Mouse (Mus musculus) limb, embryonic 10.5 days (tissue): Measurements from ENCODE around the gene Itfg2. TPM values are rescaled to one million over a fixed set of nuclear protein-coding genes. Genes with fewer than 3 reads are reported as not detected.
A peak's percentile ranks its signal among the peaks of the same experiment; 100 is the strongest.

Experiments used
- DNase-seq: peaks from one replicate; pipeline ENCODE4 v3.0.0-alpha.2; 2017; ENCODE audit warnings: low spot score
- H3K27ac ChIP-seq: fragments of 300-500 bp; sonication (generic); 2 replicates; pipeline ENCODE4 v1.5.1; 2016; ENCODE audit warnings: mild to moderate bottlenecking
- H3K27me3 ChIP-seq: fragments of 300-500 bp; sonication (generic); 2 replicates; pipeline ENCODE4 v1.6.1; 2016; ENCODE audit warnings: low read depth, mild to moderate bottlenecking; ENCODE audit not compliant: poor library complexity, severe bottlenecking
- H3K36me3 ChIP-seq: fragments of 300-500 bp; sonication (generic); 2 replicates; pipeline ENCODE4 v1.6.1; 2016; ENCODE audit warnings: mild to moderate bottlenecking, moderate library complexity
- H3K4me1 ChIP-seq: fragments of 300-500 bp; sonication (generic); 2 replicates; pipeline ENCODE4 v1.6.1; 2016
- H3K4me3 ChIP-seq: fragments of 300-500 bp; sonication (generic); 2 replicates; pipeline ENCODE4 v1.5.1; 2016; ENCODE audit warnings: mild to moderate bottlenecking, moderate library complexity
- H3K9me3 ChIP-seq: fragments of 300-500 bp; sonication (generic); replicated peaks from 2 replicates; pipeline ENCODE4 v1.6.1; 2016; ENCODE audit warnings: mild to moderate bottlenecking
- WGBS: fragments of 180-500 bp; shearing (Covaris S2); methylation state at CpG from one replicate; pipeline ENCODE4 v1.1.7; 2016; 5-methylcytosine and 5-hydroxymethylcytosine counted together
- polyA plus RNA-seq: library from polyadenylated mRNA; unstranded; fragments of >200 nt; fragmentation: Nextera tagmentation; extraction: Ambion mirVana; gene quantifications from 2 replicates; pipeline ENCODE4 v1.2.1, GENCODE M21; 2016

The Itfg2 gene
- polyA plus RNA-seq, 1 experiment from 2014 or later: 47.8 TPM

DNA sequence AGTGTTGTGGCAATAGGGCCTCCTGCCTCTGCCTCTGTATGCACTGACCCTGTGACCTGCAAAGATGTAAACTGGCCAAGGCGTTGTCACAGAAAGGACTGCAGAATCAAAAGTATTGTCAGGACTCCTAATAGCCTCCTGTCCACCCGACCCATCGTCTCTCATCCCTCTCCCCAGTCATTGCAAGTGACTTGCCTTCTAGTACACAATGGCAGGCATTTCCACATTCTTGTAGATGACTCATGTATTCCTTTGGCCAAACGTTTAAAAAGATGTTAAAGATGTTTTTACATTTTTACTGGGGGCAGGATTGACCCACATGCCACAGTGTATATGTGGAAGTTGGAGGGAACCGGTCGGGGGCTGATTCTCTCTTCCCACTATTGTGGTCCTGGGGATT is 60.0 kb downstream of the Itfg2 start:
- no peaks in the 10 kb centered on the region for H3K9me3 ChIP-seq
- no peaks in the 10 kb centered on the region for H3K27me3 ChIP-seq
- no peak for DNase-seq
- 0 out of 2 replicates have a peak overlapping the region, but pooled peaks have one; percentile 8 for H3K4me3 ChIP-seq
- no peak overlapping the region for H3K27ac ChIP-seq
- 87% methylated on average over 6 of the region's 6 CpGs for WGBS
- peaks cover 65% of the 10 kb centered on the region for H3K36me3 ChIP-seq
- peaks cover 33% of the 10 kb centered on the region for H3K4me1 ChIP-seq

DNA sequence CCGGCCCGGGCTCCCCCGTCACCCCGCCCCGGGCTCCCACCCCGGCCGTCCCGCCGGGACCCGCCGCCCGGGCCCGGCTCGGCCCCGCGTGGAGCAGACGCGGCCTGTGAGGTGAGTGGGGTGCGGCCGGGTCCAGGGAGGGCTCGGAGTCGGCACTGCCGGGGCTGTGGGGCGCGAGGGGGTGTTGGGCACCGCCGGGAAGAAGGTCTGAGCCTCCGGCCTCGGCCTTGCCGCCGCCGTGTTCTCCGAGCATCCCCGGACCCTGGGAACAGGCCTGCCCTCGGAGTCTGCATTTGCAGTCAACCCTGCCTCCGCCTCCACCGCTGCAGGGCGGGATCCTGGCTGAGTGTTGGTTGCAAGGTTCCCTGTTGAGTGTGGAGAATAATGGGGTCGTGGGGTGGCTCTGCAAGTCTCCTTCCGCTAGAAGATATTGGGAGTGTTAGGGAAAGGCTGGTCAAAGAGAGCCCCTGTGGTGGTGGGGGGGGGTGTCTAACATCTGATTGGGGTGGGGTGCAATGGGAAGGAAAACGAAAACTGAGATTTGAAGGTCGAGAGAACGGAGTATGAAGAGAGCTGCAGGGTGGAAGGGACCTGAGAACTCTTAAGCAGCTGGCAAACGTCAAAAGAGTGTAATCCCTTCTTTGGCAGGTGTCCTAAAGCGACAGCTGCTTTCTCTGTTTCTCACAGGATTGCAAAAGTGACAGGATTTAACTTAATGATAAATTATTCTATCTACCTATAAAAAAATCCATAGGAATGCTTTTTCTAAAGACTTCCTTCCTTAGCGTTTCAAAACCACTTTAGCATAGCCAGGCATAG is 61.5 kb downstream of the Itfg2 start:
- H3K9me3 ChIP-seq: no peaks in the 10 kb centered on the region
- peaks cover 60% of the 10 kb centered on the region for H3K36me3 ChIP-seq
- under 1% methylated on average over 41 of the region's 46 CpGs for WGBS
- H3K4me3 ChIP-seq: peak overlapping the region; percentile 98
- no peaks in the 10 kb centered on the region for H3K27me3 ChIP-seq
- H3K27ac ChIP-seq: peak overlapping the region; percentile 97
- peaks cover 35% of the 10 kb centered on the region for H3K4me1 ChIP-seq
- no peak for DNase-seq

DNA sequence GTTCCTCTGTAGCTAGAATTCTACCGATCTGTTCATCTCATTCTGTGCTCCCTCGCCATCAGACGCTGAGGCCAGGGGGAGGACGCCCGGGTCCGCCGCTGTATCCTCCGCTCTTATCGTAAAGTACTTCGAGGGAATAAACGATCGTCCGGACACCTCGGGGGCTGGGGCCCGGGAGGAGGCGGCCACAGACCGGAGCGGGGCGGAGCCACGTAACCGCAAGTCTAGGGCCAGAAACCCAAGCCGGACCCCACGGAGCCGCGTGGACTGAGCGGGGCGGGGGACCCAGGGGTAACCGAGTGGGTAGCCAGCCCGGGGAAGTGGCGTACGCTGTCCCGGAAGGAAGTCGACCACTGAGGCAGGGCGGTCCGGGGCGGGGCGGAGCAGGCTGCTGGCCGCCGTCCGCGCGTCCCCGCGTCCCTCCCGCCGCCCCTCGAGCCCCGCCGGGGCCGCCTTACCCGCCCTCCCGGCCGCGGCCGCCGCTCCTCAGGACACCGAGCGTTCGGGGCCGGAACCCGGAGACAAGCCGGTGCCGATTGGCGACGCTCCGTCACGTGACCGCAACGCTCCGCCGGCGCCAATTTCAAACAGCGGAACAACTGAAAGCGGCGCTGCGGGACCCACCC is 62.2 kb downstream of the Itfg2 start, which contains the start of the genes Rhno1 and Foxm1:
Rhno1 (minus strand) TSS at position 531 of the 626 bp plus-strand sequence.
Foxm1 (plus strand) TSS at position 587 of the 626 bp plus-strand sequence.
- Histone ChIP-seq H3K4me3 (peak within 1 kb of the TSS; percentile 98), H3K4me1 (peaks cover 35% of the 10 kb centered on the region), H3K27ac (peak within 1 kb of the TSS; percentile 97), H3K9me3 (no peaks in the 10 kb centered on the region), H3K27me3 (no peaks in the 10 kb centered on the region), H3K36me3 (peaks cover 60% of the 10 kb centered on the region)
- WGBS: under 1% methylated on average over 76 of the region's 76 CpGs
- peak; percentile 93 for DNase-seq

DNA sequence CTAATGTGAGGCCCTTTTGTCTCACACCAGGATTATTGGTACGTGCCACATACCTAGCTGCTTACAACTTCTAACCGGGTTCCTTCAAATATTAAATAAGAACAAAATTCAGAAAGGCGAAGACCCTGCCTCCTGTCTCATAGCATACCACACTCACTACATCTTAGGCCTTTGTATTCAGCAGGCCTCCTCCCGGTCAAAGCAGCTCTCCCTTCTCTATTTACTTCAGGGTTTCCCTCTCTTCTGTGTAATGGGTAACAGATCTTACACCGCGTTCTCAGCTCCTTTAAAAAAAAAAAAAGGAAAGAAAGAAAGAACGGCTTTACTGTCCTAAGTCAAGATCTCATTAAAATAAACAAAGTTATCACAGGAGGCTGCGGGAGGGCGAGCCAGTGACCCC is 62.8 kb downstream of the Itfg2 start:
- 23% methylated on average over 9 of the region's 9 CpGs for WGBS
- H3K36me3 ChIP-seq: peaks cover 60% of the 10 kb centered on the region
- no peak for DNase-seq

More for the DNA sequence above, 62.8 kb downstream of the Itfg2 start:
- Histone ChIP-seq H3K27me3 (no peaks in the 10 kb centered on the region), H3K4me1 (peaks cover 35% of the 10 kb centered on the region), H3K27ac (peak overlapping the region; percentile 97), H3K9me3 (no peaks in the 10 kb centered on the region), H3K4me3 (peak overlapping the region; percentile 98)

Other genes starting within 250 kb of the Itfg2 start
- 2.5 and 3.2 TPM in 2 replicates for gene Tead4, start 124.1 kb downstream of the Itfg2 start, polyA plus RNA-seq
- gene Tulp3, start 69.1 kb downstream of the Itfg2 start, polyA plus RNA-seq: 21.6 and 23.2 TPM in 2 replicates
- gene Rhno1, start 62.0 kb downstream of the Itfg2 start, polyA plus RNA-seq: 193 and 197 TPM in 2 replicates
- 67.5 and 68.3 TPM in 2 replicates for gene Foxm1, start 62.0 kb downstream of the Itfg2 start, polyA plus RNA-seq
- gene Tex52, start 49.5 kb downstream of the Itfg2 start, polyA plus RNA-seq: 0.41 and 0.61 TPM in 2 replicates
- not detected in 2 replicates for gene Gm44596, start 49.4 kb downstream of the Itfg2 start, polyA plus RNA-seq
- gene Nrip2, start 25.6 kb downstream of the Itfg2 start, polyA plus RNA-seq: 2.3 and 2.5 TPM in 2 replicates
- 797 and 913 TPM in 2 replicates for gene Fkbp4, start 13.7 kb upstream of the Itfg2 start, polyA plus RNA-seq
- gene Pzp, start 101.8 kb upstream of the Itfg2 start, polyA plus RNA-seq: 0.04 TPM in 1 of 2 replicates, not detected in the other
- 0.03 TPM in 1 of 2 replicates, not detected in the other for gene A2ml1, start 156.7 kb upstream of the Itfg2 start, polyA plus RNA-seq
- gene Klrb1a, start 198.6 kb upstream of the Itfg2 start, polyA plus RNA-seq: not detected in 2 replicates
- gene Clec2h, start 237.5 kb upstream of the Itfg2 start, polyA plus RNA-seq: not detected in 2 replicates